ENCODE assay signal across 24 mouse cellular contexts in genomic region chr5:102048416-102048815, GRCm38 (mm10). TPM values are rescaled to one million over a fixed set of nuclear protein-coding genes. Genes with fewer than 3 reads are reported as not detected.
DNase-seq lines count a peak whose midpoint lies in the region; ATAC-seq and TF ChIP-seq lines count a peak whose summit lies in the region.
"Had no signal": no experiment of that assay in that cellular context is flagged by ENCODE, and none has a peak within 500 bp of the region (broad histone marks: within the 10 kb centered on the region; RNA-seq: fewer than 3 reads in every experiment).

No protein-coding gene starts in this region.

- no peak overlapping the region for H3K27ac ChIP-seq in neural tube, embryonic 15.5 days (replicated peaks)
- H3K27ac ChIP-seq in stomach, postnatal 0 days (replicated peaks) = no peak overlapping the region
- H3K27ac ChIP-seq: embryonic facial prominence, embryonic 12.5 days; embryonic facial prominence, embryonic 15.5 days; forebrain, embryonic 12.5 days; hindbrain, embryonic 10.5 days; hindbrain, embryonic 13.5 days had no signal

- H3K4me3 ChIP-seq in neural tube, embryonic 15.5 days (replicated peaks) = no peak overlapping the region
- H3K4me3 ChIP-seq in stomach, postnatal 0 days (ENCODE audit: low read depth, low read length) = no peak overlapping the region
- H3K4me3 ChIP-seq: embryonic facial prominence, embryonic 12.5 days; embryonic facial prominence, embryonic 15.5 days; forebrain, embryonic 12.5 days; hindbrain, embryonic 10.5 days; hindbrain, embryonic 13.5 days had no signal

- 93% methylated on average over 2 of the region's 2 CpGs for WGBS in neural tube, embryonic 15.5 days
- WGBS in stomach, postnatal 0 days = 90% methylated on average over 2 of the region's 2 CpGs

- no peak overlapping the region for H3K9ac ChIP-seq in neural tube, embryonic 15.5 days (replicated peaks)
- no peak overlapping the region for H3K9ac ChIP-seq in stomach, postnatal 0 days (ENCODE audit: low read length)
- H3K9ac ChIP-seq: embryonic facial prominence, embryonic 12.5 days; embryonic facial prominence, embryonic 15.5 days; forebrain, embryonic 12.5 days; hindbrain, embryonic 13.5 days had no signal

- no peaks in the 10 kb centered on the region for H3K27me3 ChIP-seq in neural tube, embryonic 15.5 days (replicated peaks)
- no peaks in the 10 kb centered on the region for H3K27me3 ChIP-seq in stomach, postnatal 0 days (ENCODE audit: control insufficient read depth, insufficient read depth, low read length)
- H3K27me3 ChIP-seq: CH12.LX; embryonic facial prominence, embryonic 12.5 days; embryonic facial prominence, embryonic 15.5 days; forebrain, embryonic 12.5 days; hindbrain, embryonic 13.5 days had no signal

- TF ChIP-seq CTCF in stomach, postnatal 0 days (IDR thresholded peaks at IDR 0.05; ENCODE audit: low read depth) = no peak

- H3K4me2 ChIP-seq in neural tube, embryonic 15.5 days = no peak overlapping the region
- no peak overlapping the region for H3K4me2 ChIP-seq in stomach, postnatal 0 days (replicated peaks; ENCODE audit: low read depth)
- H3K4me2 ChIP-seq: embryonic facial prominence, embryonic 12.5 days; embryonic facial prominence, embryonic 15.5 days; forebrain, embryonic 12.5 days; heart, embryonic 11.5 days; hindbrain, embryonic 13.5 days had no signal

- H3K9me3 ChIP-seq in neural tube, embryonic 15.5 days (replicated peaks) = no peaks in the 10 kb centered on the region
- H3K9me3 ChIP-seq in stomach, postnatal 0 days (ENCODE audit: control insufficient read depth, low read length) = no peaks in the 10 kb centered on the region
- H3K9me3 ChIP-seq: embryonic facial prominence, embryonic 12.5 days; embryonic facial prominence, embryonic 15.5 days; forebrain, embryonic 12.5 days; hindbrain, embryonic 10.5 days; hindbrain, embryonic 13.5 days had no signal

- ATAC-seq in neural tube, embryonic 15.5 days (ENCODE audit: low FRiP score) = 0 out of 2 replicates have a peak, but pooled peaks have one; percentile 8
- peak; percentile 66; the same call in 1 of the 2 replicates for ATAC-seq in stomach, postnatal 0 days (ENCODE audit: low FRiP score, low TSS enrichment)
- ATAC-seq: forebrain, embryonic 16.5 days; hindbrain, embryonic 16.5 days; intestine, embryonic 16.5 days had no signal

- no peaks in the 10 kb centered on the region for H3K36me3 ChIP-seq in neural tube, embryonic 15.5 days
- H3K36me3 ChIP-seq in stomach, postnatal 0 days (ENCODE audit: control insufficient read depth, insufficient read depth, low read length) = no peaks in the 10 kb centered on the region
- H3K36me3 ChIP-seq: forebrain, embryonic 12.5 days had no signal

- H3K4me1 ChIP-seq in neural tube, embryonic 15.5 days = peaks cover 15% of the 10 kb centered on the region
- no peaks in the 10 kb centered on the region for H3K4me1 ChIP-seq in stomach, postnatal 0 days (replicated peaks; ENCODE audit: control insufficient read depth, insufficient read depth)
- H3K4me1 ChIP-seq: forebrain, embryonic 12.5 days had no signal

- TF ChIP-seq EP300 in stomach, postnatal 0 days (optimal IDR thresholded peaks at IDR 0.05) = no peak

- DNase-seq in heart, adult 11 months = peak; percentile 53
- no peak for DNase-seq in heart, postnatal 36 days
- no peak for DNase-seq in neural tube, embryonic 10.5 days (ENCODE audit: extremely low spot score, low spot score)
- no peak for DNase-seq in stomach, postnatal 0 days (ENCODE audit: low spot score)
- DNase-seq in cerebellum, postnatal 36 days = no peak
- DNase-seq: adrenal gland, postnatal 10 days; adrenal gland, postnatal 36 days; B cell, adult 2 months; cerebellum, adult 18-20 months; cerebellum, adult 9-10 months; cerebellum, postnatal 14 days; gastrocnemius, postnatal 10 days; gastrocnemius, postnatal 36 days had no signal

- intact Hi-C loops in heart, postnatal 36 days (cut with DNase I) = no loop called here

RNA-seq across cellular contexts. Expression of gene Wdfy3, which starts 21.3 kb away (rescaled TPM):
- total RNA-seq in heart, postnatal 36 days (2021) = 10 to 100 TPM; 31.2 to 31.9 TPM
- 20.5 and 22.9 TPM in 2 replicates for polyA plus RNA-seq in neural tube, embryonic 15.5 days (2015; fragmentation: Nextera tagmentation; extraction: Ambion mirVana)
- polyA plus RNA-seq in stomach, postnatal 0 days (2015; fragmentation: Nextera tagmentation; extraction: Ambion mirVana) = 4.9 and 5.4 TPM in 2 replicates
- total RNA-seq: CH12.LX had no signal
